Mouse (Mus musculus): Measurements from ENCODE around the gene Cfap61.

GRCm38 (mm10) chr2:145948402-145948954, 13.9 kb downstream of the Cfap61 start:
- no peak for TF ChIP-seq CTCF (IDR thresholded peaks at IDR 0.05; ENCODE audit: low read depth)
- no peak for TF ChIP-seq EP300 (optimal IDR thresholded peaks at IDR 0.05)

Data from stomach, postnatal 0 days (tissue).